Mouse (Mus musculus) liver, embryonic 15.5 days (tissue): ENCODE data around the gene Gna12. TPM values are rescaled to one million over a fixed set of nuclear protein-coding genes. Genes with fewer than 3 reads are reported as not detected.

Experiments
- ATAC-seq: fragments of 200-750 bp; cut with Nextera tagmentation; 2 replicates; pipeline ENCODE4 v1.8.0; 2017; ENCODE audit warnings: moderate number of reproducible peaks, mild to moderate bottlenecking, moderate library complexity; ENCODE audit not compliant: insufficient read depth
- H3K27ac ChIP-seq: fragments of 300-500 bp; sonication (generic); replicated peaks from 2 replicates; pipeline ENCODE4 v1.5.1; 2015; ENCODE audit warnings: mild to moderate bottlenecking, inconsistent platforms
- H3K27me3 ChIP-seq: fragments of 300-500 bp; sonication (generic); 2 replicates; pipeline ENCODE4 v1.6.1; 2015; ENCODE audit warnings: mild to moderate bottlenecking, inconsistent platforms
- H3K36me3 ChIP-seq: fragments of 300-500 bp; sonication (generic); replicated peaks from 2 replicates; pipeline ENCODE4 v1.6.1; 2015; ENCODE audit warnings: moderate library complexity, mild to moderate bottlenecking, inconsistent platforms
- H3K4me1 ChIP-seq: fragments of 300-500 bp; sonication (generic); replicated peaks from 2 replicates; pipeline ENCODE4 v1.6.1; 2015; ENCODE audit warnings: inconsistent platforms
- H3K4me2 ChIP-seq: fragments of 300-500 bp; sonication (generic); 2 replicates; pipeline ENCODE4 v1.6.1; 2015; ENCODE audit warnings: moderate library complexity, mild to moderate bottlenecking, inconsistent platforms
- H3K4me3 ChIP-seq: fragments of 300-500 bp; sonication (generic); replicated peaks from 2 replicates; pipeline ENCODE4 v1.5.1; 2015; ENCODE audit warnings: mild to moderate bottlenecking, inconsistent platforms
- H3K9ac ChIP-seq: fragments of 300-500 bp; sonication (generic); 2 replicates; pipeline ENCODE4 v1.6.1; 2015; ENCODE audit warnings: moderate library complexity, mild to moderate bottlenecking, inconsistent platforms
- H3K9me3 ChIP-seq: fragments of 300-500 bp; sonication (generic); replicated peaks from 2 replicates; pipeline ENCODE4 v1.6.1; 2016; ENCODE audit warnings: inconsistent platforms
- WGBS: fragments of 180-500 bp; shearing (Covaris S2); methylation state at CpG from one replicate; pipeline ENCODE4 v1.1.7; 2015; ENCODE audit warnings: mixed read lengths; ENCODE audit not compliant: insufficient replicate concordance; 5-methylcytosine and 5-hydroxymethylcytosine counted together
- polyA plus RNA-seq: library from polyadenylated mRNA; unstranded; fragments of >200 nt; fragmentation: Nextera tagmentation; extraction: Ambion mirVana; gene quantifications from 2 replicates; pipeline ENCODE4 v1.2.1, GENCODE M21; 2015

Gene Gna12
- polyA plus RNA-seq, 1 experiment from 2014 or later: 14.1 TPM

GRCm38 (mm10) chr5:140758864-140759263 lies 71.4 kb downstream of the Gna12 start:
- no peak overlapping the region for H3K4me3 ChIP-seq
- ATAC-seq: no peak
- 0 out of 2 replicates have a peak, but pooled peaks cover 6% of the 10 kb centered on the region for H3K4me1 ChIP-seq
- H3K27ac ChIP-seq: no peak overlapping the region
- WGBS: 78% methylated on average over 8 of the region's 8 CpGs
- H3K4me2 ChIP-seq: no peak overlapping the region
- H3K9ac ChIP-seq: no peak overlapping the region
- H3K9me3 ChIP-seq: no peaks in the 10 kb centered on the region
- no peaks in the 10 kb centered on the region for H3K27me3 ChIP-seq
- peaks cover 47% of the 10 kb centered on the region for H3K36me3 ChIP-seq

GRCm38 (mm10) chr5:140753223-140753622 lies 77.0 kb downstream of the Gna12 start:
- Histone ChIP-seq H3K4me1 (peaks cover 11% of the 10 kb centered on the region), H3K27ac (no peak overlapping the region), H3K9ac (no peak overlapping the region), H3K4me3 (no peak overlapping the region), H3K27me3 (no peaks in the 10 kb centered on the region), H3K9me3 (no peaks in the 10 kb centered on the region), H3K36me3 (0 out of 2 replicates have a peak, but pooled peaks cover 7% of the 10 kb centered on the region), H3K4me2 (no peak overlapping the region)
- WGBS: 65% methylated on average over 5 of the region's 5 CpGs
- no peak for ATAC-seq

GRCm38 (mm10) chr5:140752639-140753038 lies 77.6 kb downstream of the Gna12 start:
- ATAC-seq: no peak
- Histone ChIP-seq H3K27ac (no peak overlapping the region), H3K9ac (no peak overlapping the region), H3K4me1 (peaks cover 11% of the 10 kb centered on the region), H3K36me3 (0 out of 2 replicates have a peak, but pooled peaks cover 2% of the 10 kb centered on the region), H3K9me3 (no peaks in the 10 kb centered on the region), H3K4me3 (no peak overlapping the region), H3K4me2 (no peak overlapping the region), H3K27me3 (no peaks in the 10 kb centered on the region)
- whole genome bisulfite sequencing: 74% methylated on average over 3 of the region's 3 CpGs

- H3K9ac ChIP-seq: no peak overlapping the region
- no peak overlapping the region for H3K4me2 ChIP-seq
- H3K27me3 ChIP-seq: no peaks in the 10 kb centered on the region
- H3K9me3 ChIP-seq: no peaks in the 10 kb centered on the region
- WGBS: 80% methylated on average over 15 of the region's 15 CpGs
- no peaks in the 10 kb centered on the region for H3K36me3 ChIP-seq
- H3K4me1 ChIP-seq: peaks cover 11% of the 10 kb centered on the region
- H3K4me3 ChIP-seq: no peak overlapping the region
- H3K27ac ChIP-seq: no peak overlapping the region
- ATAC-seq: no peak
These were observed 78.2 kb downstream of the Gna12 start for GRCm38 (mm10) chr5:140752041-140752440.

DNA sequence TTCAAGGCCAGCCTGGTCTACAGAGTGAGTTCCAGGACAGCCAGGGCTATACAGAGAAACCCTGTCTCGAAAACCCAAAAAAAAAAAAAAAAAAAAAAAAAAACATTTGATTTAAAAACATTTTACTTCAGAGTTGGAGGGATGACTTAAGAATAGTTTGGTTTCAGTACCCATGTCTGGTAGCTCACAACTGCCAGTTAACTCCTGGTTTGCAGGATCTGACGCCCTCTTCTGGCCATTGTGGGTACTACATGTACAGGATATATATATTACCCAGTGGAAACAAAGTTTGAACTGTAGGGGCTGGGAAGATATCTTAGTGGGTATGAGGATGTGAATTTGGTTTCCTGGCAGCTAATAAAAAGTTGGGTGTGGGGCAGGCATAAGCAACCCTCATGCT lies 79.3 kb downstream of the Gna12 start:
- no peaks in the 10 kb centered on the region for H3K27me3 ChIP-seq
- 0% methylated on average over 1 of the region's 2 CpGs for WGBS
- no peak overlapping the region for H3K9ac ChIP-seq
- no peak for ATAC-seq
- no peaks in the 10 kb centered on the region for H3K9me3 ChIP-seq
- no peak overlapping the region for H3K4me2 ChIP-seq
- no peak overlapping the region for H3K4me3 ChIP-seq
- H3K4me1 ChIP-seq: peaks cover 11% of the 10 kb centered on the region
- no peaks in the 10 kb centered on the region for H3K36me3 ChIP-seq
- H3K27ac ChIP-seq: no peak overlapping the region

GRCm38 (mm10) chr5:140749062-140749875 lies 81.0 kb downstream of the Gna12 start:
- Histone ChIP-seq H3K27ac (peak overlapping the region; percentile 38; the same call in 1 of the 2 replicates), H3K4me3 (peak overlapping the region; percentile 39), H3K4me1 (peaks cover 11% of the 10 kb centered on the region), H3K36me3 (no peaks in the 10 kb centered on the region), H3K9me3 (no peaks in the 10 kb centered on the region), H3K9ac (peak overlapping the region; percentile 7; the same call in 1 of the 2 replicates), H3K4me2 (peak overlapping the region; percentile 62), H3K27me3 (no peaks in the 10 kb centered on the region)
- WGBS: 7% methylated on average over 12 of the region's 12 CpGs
- peak; percentile 67 for ATAC-seq

DNA sequence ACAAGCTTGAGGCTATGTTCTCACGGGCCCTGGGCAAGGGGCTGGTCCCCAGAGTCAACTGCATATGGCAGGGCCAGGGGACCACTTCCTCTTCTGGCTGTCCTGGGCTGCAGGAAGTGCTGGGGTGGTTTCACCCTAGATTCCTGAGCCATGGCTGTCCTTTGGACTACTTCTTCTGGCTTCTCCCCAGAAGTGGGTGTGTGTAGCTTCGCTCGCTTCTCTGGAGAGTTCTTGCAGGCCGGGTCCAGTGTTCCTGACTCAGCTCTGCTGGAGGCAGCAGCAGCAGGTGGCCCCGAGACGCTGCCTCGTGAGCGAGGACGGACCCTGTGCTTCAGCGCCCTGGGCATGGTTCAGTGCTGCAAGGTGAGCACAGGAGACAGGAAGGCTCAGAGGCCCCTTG lies 81.8 kb downstream of the Gna12 start:
- Histone ChIP-seq H3K27ac (no peak overlapping the region), H3K9me3 (no peaks in the 10 kb centered on the region), H3K4me1 (peaks cover 11% of the 10 kb centered on the region), H3K4me2 (no peak overlapping the region), H3K4me3 (no peak overlapping the region), H3K27me3 (peaks cover 6% of the 10 kb centered on the region; the same call in 1 of the 2 replicates), H3K36me3 (no peaks in the 10 kb centered on the region), H3K9ac (no peak overlapping the region)
- no peak for ATAC-seq
- WGBS: 59% methylated on average over 10 of the region's 10 CpGs

GRCm38 (mm10) chr5:140743706-140744131 lies 86.5 kb downstream of the Gna12 start:
- no peak overlapping the region for H3K4me3 ChIP-seq
- peaks cover 7% of the 10 kb centered on the region; the same call in 1 of the 2 replicates for H3K27me3 ChIP-seq
- no peaks in the 10 kb centered on the region for H3K9me3 ChIP-seq
- H3K36me3 ChIP-seq: no peaks in the 10 kb centered on the region
- peaks cover 3% of the 10 kb centered on the region for H3K4me1 ChIP-seq
- WGBS: 35% methylated on average over 12 of the region's 12 CpGs
- H3K4me2 ChIP-seq: no peak overlapping the region
- H3K9ac ChIP-seq: no peak overlapping the region
- no peak overlapping the region for H3K27ac ChIP-seq
- ATAC-seq: no peak

DNA sequence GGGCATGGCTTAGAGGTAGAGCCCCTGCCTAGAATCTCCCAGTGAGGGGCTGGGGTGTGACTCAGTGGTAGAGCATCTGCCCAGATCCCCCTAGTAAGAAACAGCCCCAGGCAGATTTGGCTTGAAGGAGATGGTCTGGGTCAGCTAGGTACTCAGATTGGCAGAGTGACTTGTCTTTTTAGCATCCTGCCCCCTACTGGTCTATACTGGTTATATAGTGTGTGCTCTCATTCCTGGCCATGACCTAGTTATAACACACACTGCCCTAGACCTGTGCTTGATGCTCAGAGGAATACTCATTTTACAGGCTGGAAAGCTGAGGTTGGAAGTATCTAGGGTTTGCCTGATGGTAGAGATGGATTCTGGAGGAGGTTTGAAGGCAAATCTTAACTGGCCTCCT lies 88.4 kb downstream of the Gna12 start:
- Histone ChIP-seq H3K27me3 (peaks cover 22% of the 10 kb centered on the region), H3K9ac (no peak overlapping the region), H3K4me2 (no peak overlapping the region), H3K27ac (no peak overlapping the region), H3K36me3 (no peaks in the 10 kb centered on the region), H3K4me3 (no peak overlapping the region), H3K9me3 (no peaks in the 10 kb centered on the region), H3K4me1 (peaks cover 5% of the 10 kb centered on the region; the same call in 1 of the 2 replicates)
- no peak for ATAC-seq

DNA sequence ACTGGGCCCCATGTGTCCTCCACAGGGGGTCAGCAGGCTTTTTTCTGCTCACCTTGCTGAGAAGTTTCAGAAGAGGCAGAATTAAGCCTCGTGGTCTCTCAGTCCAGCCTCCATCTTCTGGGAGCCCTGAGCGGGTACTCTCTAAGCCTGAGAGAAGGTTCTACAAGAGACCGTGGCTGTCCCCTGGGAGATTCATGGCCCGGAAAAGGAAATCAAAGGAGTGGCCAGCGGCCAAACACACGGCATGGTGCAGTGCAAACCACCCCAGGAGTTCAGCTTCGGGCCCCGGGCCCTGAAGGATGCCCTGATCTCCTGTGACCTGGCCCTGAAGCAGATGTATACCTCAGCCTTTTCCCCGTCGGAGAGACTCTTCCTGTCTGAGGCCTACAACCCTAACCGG lies 89.2 kb downstream of the Gna12 start:
- Histone ChIP-seq H3K4me1 (peaks cover 5% of the 10 kb centered on the region; the same call in 1 of the 2 replicates), H3K36me3 (no peaks in the 10 kb centered on the region), H3K4me3 (no peak overlapping the region), H3K27ac (no peak overlapping the region), H3K9me3 (no peaks in the 10 kb centered on the region), H3K9ac (no peak overlapping the region), H3K27me3 (peaks cover 30% of the 10 kb centered on the region), H3K4me2 (no peak overlapping the region)
- ATAC-seq: no peak
- 69% methylated on average over 11 of the region's 11 CpGs for WGBS

DNA sequence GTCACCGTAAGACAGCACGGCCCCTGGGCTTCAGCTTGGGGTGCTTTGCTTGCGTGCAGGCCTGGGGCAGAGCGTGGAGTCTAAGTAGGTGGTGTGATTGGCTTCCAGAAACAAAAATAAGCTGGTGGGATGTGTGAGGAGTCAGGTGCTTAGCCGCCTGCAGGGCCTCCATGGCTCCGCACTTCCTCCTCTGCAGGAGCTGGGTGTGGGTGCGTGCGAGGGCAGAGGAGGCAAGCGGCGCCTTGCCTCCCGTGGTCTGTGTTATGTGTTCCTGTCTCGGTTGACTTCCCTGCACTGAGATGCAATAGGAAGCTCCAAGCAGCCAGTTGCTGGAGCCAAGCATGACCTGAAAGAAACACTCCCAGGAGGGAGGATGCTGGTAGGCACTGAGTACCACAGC lies 90.4 kb downstream of the Gna12 start:
- peaks cover 43% of the 10 kb centered on the region for H3K27me3 ChIP-seq
- no peak for ATAC-seq

More for the DNA sequence above, 90.4 kb downstream of the Gna12 start:
- no peaks in the 10 kb centered on the region for H3K36me3 ChIP-seq
- H3K27ac ChIP-seq: no peak overlapping the region
- no peaks in the 10 kb centered on the region for H3K9me3 ChIP-seq
- no peak overlapping the region for H3K4me3 ChIP-seq
- no peak overlapping the region for H3K9ac ChIP-seq
- WGBS: 59% methylated on average over 12 of the region's 12 CpGs
- no peak overlapping the region for H3K4me2 ChIP-seq
- H3K4me1 ChIP-seq: peaks cover 10% of the 10 kb centered on the region
